Mouse (Mus musculus): ENCODE data around the gene Smtnl2.

DNA sequence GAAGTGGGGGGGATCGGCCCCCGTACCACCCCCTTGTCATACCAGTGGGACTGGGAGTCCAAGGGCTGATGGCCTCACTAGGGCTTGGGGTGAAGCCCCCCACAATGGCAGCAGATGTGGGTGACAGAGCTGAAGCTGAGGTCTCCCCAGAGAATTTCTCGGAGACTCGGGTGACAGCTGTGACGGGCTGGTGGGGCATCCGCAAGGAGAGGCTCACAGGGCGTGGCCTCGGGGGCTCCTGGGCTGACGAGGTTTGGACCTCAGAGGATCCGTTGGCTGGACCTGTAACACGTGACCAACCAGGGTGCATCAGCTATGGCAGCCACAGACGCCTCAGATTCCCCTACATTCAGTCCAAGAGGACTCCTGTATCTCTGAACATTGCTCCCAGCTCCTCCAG lies 8.5 kb downstream of the Smtnl2 start:
- no peak for TF ChIP-seq POLR2A (IDR thresholded peaks at IDR 0.05; ENCODE audit: extremely low read depth, insufficient read depth, low read length)
- TF ChIP-seq CTCF (IDR thresholded peaks at IDR 0.05; ENCODE audit: low read depth, low read length) = no peak
